Mouse (Mus musculus): ENCODE measurements around the gene Trim67.

Trim67 gene

GRCm38 (mm10) chr8:124872690-124873089 lies 79.8 kb downstream of the Trim67 start:
- in situ Hi-C loops (cut with MboI, MseI), result no loop called here

- in situ Hi-C loops (cut with MboI, MseI), result no loop called here
Observed at GRCm38 (mm10) chr8:124878141-124878540, 85.2 kb downstream of the Trim67 start.

- in situ Hi-C loops (cut with MboI, MseI), result no loop called here
Observed at GRCm38 (mm10) chr8:124878946-124879526, 86.1 kb downstream of the Trim67 start.

Data from T-helper 2 cell (primary cell).